Mouse (Mus musculus) cerebellum, adult 2 months (tissue): ENCODE results near the gene Gm4491. TPM values are rescaled to one million over a fixed set of nuclear protein-coding genes. Genes with fewer than 3 reads are reported as not detected.

Experiments used
- DNase-seq, 2 experiments: peaks; one replicate each; pipeline ENCODE4 v3.0.0; 2021
- H3K27ac ChIP-seq: fragments of 200-500 bp; 2 replicates; pipeline ENCODE4 v1.5.1; 2012; ENCODE audit warnings: low read length, control low read depth, inconsistent platforms; ENCODE audit not compliant: insufficient read depth
- H3K27me3 ChIP-seq: fragments of 200-500 bp; 2 replicates; pipeline ENCODE4 v1.6.1; 2012; ENCODE audit warnings: inconsistent platforms, mild to moderate bottlenecking, low read length, moderate library complexity; ENCODE audit not compliant: control insufficient read depth, insufficient read depth
- H3K4me1 ChIP-seq: fragments of 200-500 bp; 2 replicates; pipeline ENCODE4 v1.6.1; 2011; ENCODE audit warnings: low read length; ENCODE audit not compliant: control insufficient read depth, insufficient read depth
- H3K4me3 ChIP-seq: fragments of 200-500 bp; replicated peaks from 2 replicates; pipeline ENCODE3; 2011; ENCODE audit warnings: mild to moderate bottlenecking, low read depth, low read length, control low read depth; ENCODE audit not compliant: insufficient read depth
- CTCF ChIP-seq: fragments of 200-500 bp; IDR thresholded peaks from 2 replicates; pipeline ENCODE4 v1.5.1; 2011; ENCODE audit warnings: low read depth, mild to moderate bottlenecking, control low read depth, low read length, moderate library complexity, borderline replicate concordance; ENCODE audit not compliant: insufficient read depth
- POLR2A ChIP-seq: fragments of 200-500 bp; IDR thresholded peaks from 2 replicates; pipeline ENCODE4 v1.6.1; 2011; ENCODE audit warnings: low read length, control low read depth, borderline replicate concordance; ENCODE audit not compliant: insufficient read depth
- WGBS: fragments of 180-500 bp; shearing (Covaris S2); methylation state at CpG from one replicate; pipeline ENCODE4 v1.1.7; 2018; 5-methylcytosine and 5-hydroxymethylcytosine counted together
- polyA plus RNA-seq: library from polyadenylated mRNA; depleted of rRNA; stranded (reverse); fragments of >200 nt; gene quantifications from 2 replicates; pipeline ENCODE4 v1.2.3, GENCODE M21; 2012; rRNA removed

Gene Gm4491
- 0.41 and 0.51 TPM in 2 replicates for polyA plus RNA-seq

GRCm38 (mm10) chr14:57115823-57116544 is at the start of gene Gm4491:
Gene Gm4491, minus strand, starts transcription at chr14:57115883.
- Histone ChIP-seq H3K4me1 (no peaks in the 10 kb centered on the region), H3K27ac (0 out of 2 replicates have a peak within 1 kb of the TSS, but pooled peaks have one; percentile 30), H3K27me3 (no peaks in the 10 kb centered on the region; the same call in 1 of the 2 replicates), H3K4me3 (no peak within 1 kb of the TSS)
- 15% methylated on average over 13 of the region's 13 CpGs for WGBS
- peak; percentile 23 to 55 for DNase-seq
- TF ChIP-seq CTCF (no peak), POLR2A (no peak)

- Histone ChIP-seq H3K4me1 (no peaks in the 10 kb centered on the region), H3K27me3 (no peaks in the 10 kb centered on the region), H3K27ac (no peak overlapping the region), H3K4me3 (no peak overlapping the region)
- WGBS = 62% methylated on average over 2 of the region's 2 CpGs
- peak in 1 of 2 experiments; percentile 14 for DNase-seq
- TF ChIP-seq CTCF (no peak), POLR2A (no peak)
Measured at GRCm38 (mm10) chr14:57161833-57162232, 46.1 kb upstream of the Gm4491 start.

GRCm38 (mm10) chr14:57161201-57161600 is 45.5 kb upstream of the Gm4491 start:
- Histone ChIP-seq H3K4me3 (no peak overlapping the region), H3K27ac (no peak overlapping the region), H3K27me3 (no peaks in the 10 kb centered on the region), H3K4me1 (no peaks in the 10 kb centered on the region)
- no peak for TF ChIP-seq CTCF
- no peak for TF ChIP-seq POLR2A
- DNase-seq = peak; percentile 21 to 26
- 40% methylated on average over 4 of the region's 4 CpGs for WGBS

- Histone ChIP-seq H3K27me3 (no peaks in the 10 kb centered on the region), H3K4me1 (no peaks in the 10 kb centered on the region), H3K4me3 (no peak overlapping the region), H3K27ac (no peak overlapping the region)
- no peak for TF ChIP-seq POLR2A
- no peak for TF ChIP-seq CTCF
- 60% methylated on average over 6 of the region's 6 CpGs for WGBS
- no peak for DNase-seq
Measured at GRCm38 (mm10) chr14:57154916-57155315, 39.2 kb upstream of the Gm4491 start.

- WGBS = 46% methylated on average over 4 of the region's 4 CpGs
- no peaks in the 10 kb centered on the region for H3K27me3 ChIP-seq
- no peak for TF ChIP-seq CTCF
- TF ChIP-seq POLR2A = no peak
- no peak for DNase-seq
- no peaks in the 10 kb centered on the region for H3K4me1 ChIP-seq
- H3K27ac ChIP-seq = no peak overlapping the region
- no peak overlapping the region for H3K4me3 ChIP-seq
Measured at GRCm38 (mm10) chr14:57145741-57146140, 30.1 kb upstream of the Gm4491 start.

- no peak for DNase-seq
- H3K27me3 ChIP-seq = no peaks in the 10 kb centered on the region; the same call in 1 of the 2 replicates
- TF ChIP-seq CTCF (no peak), POLR2A (no peak)
- 28% methylated on average over 8 of the region's 8 CpGs for WGBS
- H3K4me1 ChIP-seq = no peaks in the 10 kb centered on the region
- H3K4me3 ChIP-seq = no peak overlapping the region
- H3K27ac ChIP-seq = no peak overlapping the region
Measured at GRCm38 (mm10) chr14:57135265-57135664, 19.6 kb upstream of the Gm4491 start.

GRCm38 (mm10) chr14:57133161-57133661 is 17.5 kb upstream of the Gm4491 start, which contains the start of gene Gjb6:
Gene Gjb6, minus strand, starts transcription at chr14:57133611.
- H3K4me3 ChIP-seq = peak within 1 kb of the TSS; percentile 37
- H3K27ac ChIP-seq = peak within 1 kb of the TSS; percentile 27; the same call in 1 of the 2 replicates
- no peaks in the 10 kb centered on the region for H3K4me1 ChIP-seq
- H3K27me3 ChIP-seq = no peaks in the 10 kb centered on the region; the same call in 1 of the 2 replicates
- TF ChIP-seq POLR2A = no peak
- no peak for TF ChIP-seq CTCF
- 3% methylated on average over 33 of the region's 33 CpGs for WGBS
- DNase-seq = peak; percentile 1 to 10

- H3K4me3 ChIP-seq = no peak overlapping the region
- TF ChIP-seq POLR2A = no peak
- TF ChIP-seq CTCF = no peak
- no peaks in the 10 kb centered on the region; the same call in 1 of the 2 replicates for H3K27me3 ChIP-seq
- no peaks in the 10 kb centered on the region for H3K4me1 ChIP-seq
- no peak overlapping the region for H3K27ac ChIP-seq
- no peak for DNase-seq
- 72% methylated on average over 4 of the region's 4 CpGs for WGBS
Measured at GRCm38 (mm10) chr14:57127383-57127782, 11.7 kb upstream of the Gm4491 start.

GRCm38 (mm10) chr14:57122295-57122694 is 6.6 kb upstream of the Gm4491 start:
- Histone ChIP-seq H3K27ac (no peak overlapping the region), H3K4me3 (no peak overlapping the region), H3K27me3 (no peaks in the 10 kb centered on the region), H3K4me1 (no peaks in the 10 kb centered on the region)
- DNase-seq = no peak
- WGBS = 79% methylated on average over 7 of the region's 7 CpGs
- TF ChIP-seq CTCF (no peak), POLR2A (no peak)
